Mouse (Mus musculus) gastrocnemius, adult 18-20 months (tissue): ENCODE results near the gene Pdxk. TPM values are rescaled to one million over a fixed set of nuclear protein-coding genes. Genes with fewer than 3 reads are reported as not detected.
"Not testable (repeated sequence)": the region's sequence is repeated elsewhere in the genome, so short reads cannot be mapped to it uniquely, and the experiment has no call there.

Source experiments
- DNase-seq: peaks from one replicate; pipeline ENCODE4 v3.0.0; 2021; ENCODE audit warnings: low spot score
- long read RNA-seq, 2 experiments: library from polyadenylated mRNA; stranded (forward); transcript quantifications; one replicate each; pipeline ENCODE4 v2.0.0; 2021
- total RNA-seq, 2 experiments: library from RNA; stranded (reverse); gene quantifications; 2 replicates each; pipeline ENCODE4 v1.2.3; 2021

The Pdxk gene
- 1 to 10 TPM; 6.2 to 7.1 TPM for total RNA-seq
- long read RNA-seq, experiment 1, full-length matches to known transcripts = 1 of 4 reads
- long read RNA-seq, experiment 1, partial matches to known transcripts = 0 of 4 reads
- long read RNA-seq, experiment 1, other reads (novel, unspliced or antisense) = 3 of 4 reads
- long read RNA-seq, experiment 2, full-length matches to known transcripts = 4 of 4 reads
- long read RNA-seq, experiment 2, partial matches to known transcripts = 0 of 4 reads
- long read RNA-seq, experiment 2, other reads (novel, unspliced or antisense) = 0 of 4 reads

DNA sequence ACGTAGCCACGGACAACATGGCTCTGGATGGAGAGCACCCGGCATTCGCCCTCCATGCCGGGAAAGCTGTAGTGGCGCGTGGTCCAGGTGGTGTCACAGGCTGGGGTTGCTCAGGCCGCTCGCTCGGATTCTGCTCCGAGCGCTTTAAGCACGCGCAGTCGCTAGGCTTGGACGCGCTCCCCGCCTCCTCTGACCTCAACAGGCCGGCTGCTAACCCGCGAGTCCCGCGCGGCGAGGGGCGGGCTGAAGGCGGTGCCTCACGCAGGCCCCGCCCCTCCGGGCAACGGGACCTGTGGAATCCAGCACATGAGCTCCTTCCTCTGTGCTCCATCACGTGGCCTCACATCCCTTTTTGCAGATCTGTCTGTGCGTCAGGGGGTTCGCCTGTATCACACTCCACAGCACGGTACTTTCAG is at the start of gene Pdxk:
TSS of gene Pdxk (minus strand) at position 184 of the 416 bp plus-strand sequence.
- DNase-seq = peak; percentile 95

DNA sequence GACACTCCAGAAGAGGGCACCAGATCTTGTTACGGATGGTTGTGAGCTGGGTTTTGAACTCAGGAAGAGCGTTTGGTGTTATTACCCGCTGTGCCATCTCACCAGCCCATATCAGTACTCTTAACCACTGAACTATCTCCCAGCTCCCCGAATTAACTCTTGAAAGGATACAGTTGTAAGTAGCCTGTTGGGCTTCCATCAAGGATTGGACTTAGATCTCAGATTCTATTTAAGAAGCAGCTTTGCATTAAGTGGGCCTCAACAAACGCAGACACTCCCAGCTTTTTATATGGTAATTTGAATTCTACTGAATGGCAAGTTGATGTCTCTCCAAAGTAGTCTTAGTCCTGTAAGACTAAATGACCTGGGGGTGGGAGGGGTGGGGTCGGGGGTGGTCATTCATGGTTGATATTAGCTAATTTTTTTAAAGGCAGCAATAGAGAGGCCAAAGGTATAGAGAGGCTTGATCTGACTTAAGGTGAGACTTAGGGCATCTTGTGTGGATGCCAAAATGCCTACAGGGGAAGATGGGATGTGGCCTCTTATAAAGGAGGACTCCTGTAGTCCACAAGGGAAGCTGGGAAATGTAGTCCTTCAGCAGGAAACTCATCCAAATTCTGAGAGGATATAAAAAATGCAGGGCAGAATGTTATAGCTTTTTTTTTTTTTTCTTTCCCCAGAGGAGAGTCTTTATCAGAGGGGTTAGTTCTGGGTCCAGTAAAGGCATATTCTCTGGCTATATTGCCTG is 38.4 kb upstream of the Pdxk start:
- no peak for DNase-seq

DNA sequence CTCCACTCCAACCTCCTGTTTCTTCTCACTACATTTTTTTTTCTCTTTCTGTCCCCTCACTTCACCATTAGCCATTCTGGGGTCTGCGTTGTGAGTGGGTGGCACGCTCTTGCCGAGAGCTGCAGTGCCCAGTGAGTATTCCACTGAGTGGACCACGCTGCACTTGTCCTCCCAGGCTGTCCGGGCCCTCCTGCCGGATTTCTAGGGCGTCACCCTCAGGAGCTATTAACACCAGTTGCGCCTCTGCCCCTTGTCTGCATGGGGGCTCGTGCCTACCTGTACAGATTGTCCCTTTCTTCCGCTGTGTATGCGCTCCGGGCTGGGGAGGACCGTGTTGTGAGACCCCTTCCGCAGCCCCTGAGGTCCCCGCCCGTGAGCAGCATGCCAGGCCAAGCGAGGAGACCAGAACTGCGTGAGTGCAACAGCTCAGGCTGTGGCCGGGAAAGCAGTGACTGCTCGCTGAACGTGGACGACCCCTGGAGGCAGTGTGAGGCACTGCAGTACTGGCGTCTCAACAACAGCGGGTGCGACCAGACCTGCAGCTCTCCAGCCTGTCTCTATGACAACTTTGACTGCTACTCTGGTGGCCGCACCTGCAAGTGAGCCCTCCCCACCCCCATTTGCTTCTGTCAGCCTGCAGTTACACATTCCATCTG is 22.8 kb upstream of the Pdxk start:
- peak; percentile 85 for DNase-seq

- DNase-seq = no peak
Observed at GRCm38 (mm10) chr10:78486871-78487270, 22.1 kb upstream of the Pdxk start.

DNA sequence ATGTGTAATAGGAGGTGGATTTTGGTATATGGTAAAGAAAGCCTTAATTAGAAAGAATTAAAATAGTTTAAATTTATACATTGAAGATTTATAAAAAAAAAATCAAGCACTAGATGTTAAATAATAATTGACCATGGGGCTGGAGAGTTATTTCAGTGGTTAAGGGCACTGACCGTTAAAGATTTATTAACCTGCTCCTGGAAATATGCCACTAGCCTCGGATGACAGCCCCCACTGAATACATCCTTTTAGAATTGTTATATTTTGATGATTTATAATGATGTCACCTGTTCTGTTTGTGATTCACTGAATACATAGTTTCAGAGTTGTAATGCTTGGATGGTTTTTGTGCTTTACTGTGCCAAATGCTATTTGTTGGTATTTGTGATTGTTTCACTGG is 20.6 kb upstream of the Pdxk start:
- not testable (repeated sequence) for DNase-seq

- no peak for DNase-seq
Observed at GRCm38 (mm10) chr10:78481928-78482499, 17.2 kb upstream of the Pdxk start.

- no peak for DNase-seq
Observed at GRCm38 (mm10) chr10:78480954-78481927, 16.5 kb upstream of the Pdxk start.

DNA sequence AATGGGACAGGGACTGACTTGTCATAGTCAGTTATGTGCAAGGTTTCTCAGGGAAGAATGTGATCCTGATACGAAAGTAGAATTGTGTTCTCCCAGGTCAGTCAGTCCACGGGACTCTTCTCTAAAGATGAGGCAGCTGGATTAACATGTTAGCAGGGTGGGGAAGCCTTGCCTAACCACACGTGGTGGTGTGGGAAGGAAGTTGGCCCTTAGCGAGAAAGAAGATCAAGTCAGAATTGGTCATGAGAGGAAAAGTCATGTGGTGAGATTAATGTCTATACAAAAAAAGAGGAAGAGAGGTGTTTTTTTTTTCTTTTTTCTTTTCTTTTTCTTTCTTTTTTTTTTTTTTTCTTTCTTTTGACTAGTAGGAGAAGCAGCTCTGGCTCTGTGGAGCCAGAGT is 12.0 kb upstream of the Pdxk start:
- DNase-seq = no peak

GRCm38 (mm10) chr10:78474759-78475158 is 10.0 kb upstream of the Pdxk start:
- no peak for DNase-seq

- no peak for DNase-seq
Observed at GRCm38 (mm10) chr10:78473434-78473833, 8.7 kb upstream of the Pdxk start.

GRCm38 (mm10) chr10:78472046-78472445 is 7.3 kb upstream of the Pdxk start:
- DNase-seq = no peak

GRCm38 (mm10) chr10:78470582-78471313 is 6.0 kb upstream of the Pdxk start:
- DNase-seq = no peak

- peak; percentile 48 for DNase-seq
Observed at GRCm38 (mm10) chr10:78467761-78468310, 3.1 kb upstream of the Pdxk start.

GRCm38 (mm10) chr10:78466647-78467046 is 1.9 kb upstream of the Pdxk start:
- no peak for DNase-seq

GRCm38 (mm10) chr10:78465472-78465871 is 697 bp upstream of the Pdxk start:
- DNase-seq = no peak

- no peak for DNase-seq
Observed at GRCm38 (mm10) chr10:78464201-78464791, 479 bp downstream of the Pdxk start.

- no peak for DNase-seq
Observed at GRCm38 (mm10) chr10:78463769-78464167, 1.0 kb downstream of the Pdxk start.

DNA sequence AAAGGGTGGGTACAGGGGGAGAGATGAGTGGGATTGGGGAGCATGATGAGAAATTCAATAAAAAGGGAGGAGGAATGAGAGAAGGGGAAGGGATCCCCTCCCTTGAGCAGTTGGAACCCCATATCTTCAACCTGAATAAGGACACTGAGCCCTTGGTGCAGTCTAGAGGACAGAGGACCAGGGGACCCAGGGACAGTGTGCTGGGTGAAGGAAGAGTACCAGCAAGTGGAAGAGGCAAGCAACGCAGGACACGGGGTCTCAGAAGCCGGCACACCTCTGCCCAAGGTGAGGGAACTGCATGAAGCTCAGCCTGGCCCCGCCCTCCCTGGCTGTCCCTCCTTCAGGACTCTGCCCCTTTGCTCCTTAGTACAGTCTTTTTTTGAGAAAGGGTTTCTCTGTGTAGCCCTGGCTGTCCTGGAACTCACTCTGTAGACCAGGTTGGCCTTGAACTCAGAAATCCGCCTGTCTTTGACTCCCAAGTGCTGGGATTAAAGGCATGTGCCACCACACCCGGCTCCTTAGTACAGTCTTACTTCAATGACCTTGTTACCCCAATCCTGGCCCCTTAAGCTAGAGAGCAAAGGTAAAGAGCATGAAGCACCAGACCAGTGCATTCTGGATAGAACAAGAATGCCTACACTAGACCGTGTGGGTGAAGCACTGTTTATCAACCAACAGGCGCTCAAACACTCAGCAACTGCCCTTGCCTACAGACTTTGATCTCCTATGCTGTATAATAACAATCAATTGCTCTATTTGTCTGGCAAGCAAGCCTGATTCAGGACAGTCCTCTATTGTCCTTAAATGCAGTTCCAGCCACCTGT is 1.6 kb downstream of the Pdxk start:
- no peak for DNase-seq

- DNase-seq = no peak
Observed at GRCm38 (mm10) chr10:78461767-78462166, 3.0 kb downstream of the Pdxk start.
